Mouse (Mus musculus) forebrain, embryonic 14.5 days (tissue): Measurements from ENCODE around the gene Cstf2. TPM values are rescaled to one million over a fixed set of nuclear protein-coding genes. Genes with fewer than 3 reads are reported as not detected.

Experiments used
- ATAC-seq: fragments of 200-750 bp; cut with Nextera tagmentation; 2 replicates; pipeline ENCODE4 v1.8.0; 2017; ENCODE audit warnings: mild to moderate bottlenecking, moderate library complexity
- DNase-seq: peaks from one replicate; pipeline ENCODE4 v3.0.0-alpha.2; 2015; ENCODE audit warnings: low spot score
- H3K27ac ChIP-seq: fragments of 300-500 bp; sonication (generic); 2 replicates; pipeline ENCODE4 v1.5.1; 2014; ENCODE audit warnings: low read depth, mild to moderate bottlenecking, control low read depth, low read length, moderate library complexity
- H3K27me3 ChIP-seq: fragments of 300-500 bp; sonication (generic); replicated peaks from 2 replicates; pipeline ENCODE4 v1.6.1; 2014; ENCODE audit warnings: low read length, control low read depth, mixed read lengths; ENCODE audit not compliant: control insufficient read depth, insufficient read depth
- H3K36me3 ChIP-seq: fragments of 300-500 bp; sonication (generic); 2 replicates; pipeline ENCODE4 v1.6.1; 2014; ENCODE audit warnings: low read length, control low read depth; ENCODE audit not compliant: control insufficient read depth, insufficient read depth
- H3K4me1 ChIP-seq: fragments of 300-500 bp; sonication (generic); 2 replicates; pipeline ENCODE4 v1.6.1; 2014; ENCODE audit warnings: antibody characterized with exemption, low read length, control low read depth; ENCODE audit not compliant: control insufficient read depth, insufficient read depth
- H3K4me2 ChIP-seq: fragments of 300-500 bp; sonication (generic); 2 replicates; pipeline ENCODE4 v1.6.1; 2014; ENCODE audit warnings: mild to moderate bottlenecking, control low read depth, low read length
- H3K4me3 ChIP-seq: fragments of 300-500 bp; sonication (generic); 2 replicates; pipeline ENCODE4 v1.5.1; 2014; ENCODE audit warnings: low read depth, low read length, control low read depth
- H3K9ac ChIP-seq: fragments of 300-500 bp; sonication (generic); 2 replicates; pipeline ENCODE4 v1.6.1; 2014; ENCODE audit warnings: mild to moderate bottlenecking, low read length, control low read depth, moderate library complexity
- H3K9me3 ChIP-seq: fragments of 300-500 bp; sonication (generic); replicated peaks from 2 replicates; pipeline ENCODE4 v1.6.1; 2016; ENCODE audit warnings: low read length, control low read depth, mixed read lengths; ENCODE audit not compliant: control insufficient read depth
- WGBS: fragments of 180-500 bp; shearing (Covaris S2); extraction: QIAGEN DNeasy Blood & Tissue Kit; methylation state at CpG from one replicate; pipeline ENCODE4 v1.1.7; 2014; 5-methylcytosine and 5-hydroxymethylcytosine counted together
- polyA plus RNA-seq: library from polyadenylated mRNA; unstranded; fragments of >200 nt; fragmentation: Nextera tagmentation; extraction: Ambion mirVana; gene quantifications from 2 replicates; pipeline ENCODE4 v1.2.1, GENCODE M21; 2014

Cstf2 gene
- polyA plus RNA-seq: 62.5 and 74.9 TPM in 2 replicates

GRCm38 (mm10) chrX:134058987-134059712, at the start of gene Cstf2:
TSS of gene Cstf2 (plus strand) at chrX:134059187.
- peak; percentile 99 for ATAC-seq
- Histone ChIP-seq H3K9me3 (no peaks in the 10 kb centered on the region), H3K4me2 (peak within 1 kb of the TSS; percentile 47), H3K27ac (peak within 1 kb of the TSS; percentile 86), H3K4me3 (peak within 1 kb of the TSS; percentile 50), H3K4me1 (no peaks in the 10 kb centered on the region), H3K27me3 (no peaks in the 10 kb centered on the region), H3K36me3 (peaks cover 17% of the 10 kb centered on the region), H3K9ac (peak within 1 kb of the TSS; percentile 73)
- 32% methylated on average over 77 of the region's 77 CpGs for WGBS
- peak; percentile 93 for DNase-seq

- no peak overlapping the region for H3K4me3 ChIP-seq
- H3K9ac ChIP-seq: no peak overlapping the region
- H3K4me1 ChIP-seq: no peaks in the 10 kb centered on the region
- no peaks in the 10 kb centered on the region for H3K27me3 ChIP-seq
- H3K27ac ChIP-seq: no peak overlapping the region
- WGBS: 24% methylated on average over 9 of the region's 9 CpGs
- no peak overlapping the region for H3K4me2 ChIP-seq
- no peaks in the 10 kb centered on the region for H3K36me3 ChIP-seq
- no peaks in the 10 kb centered on the region for H3K9me3 ChIP-seq
- ATAC-seq (peak; percentile 93), DNase-seq (peak; percentile 83)
Observed at GRCm38 (mm10) chrX:134019005-134019404, 40.0 kb upstream of the Cstf2 start.

- Histone ChIP-seq H3K4me1 (no peaks in the 10 kb centered on the region), H3K27ac (no peak overlapping the region), H3K9ac (no peak overlapping the region), H3K4me3 (no peak overlapping the region), H3K27me3 (no peaks in the 10 kb centered on the region), H3K9me3 (no peaks in the 10 kb centered on the region), H3K4me2 (no peak overlapping the region), H3K36me3 (no peaks in the 10 kb centered on the region)
- 59% methylated on average over 5 of the region's 5 CpGs for WGBS
- ATAC-seq (no peak), DNase-seq (no peak)
Observed at GRCm38 (mm10) chrX:134020664-134021063, 38.3 kb upstream of the Cstf2 start.

- H3K9ac ChIP-seq: no peak overlapping the region
- H3K4me3 ChIP-seq: no peak overlapping the region
- 72% methylated on average over 1 of the region's 1 CpGs for WGBS
- no peaks in the 10 kb centered on the region for H3K27me3 ChIP-seq
- no peak overlapping the region for H3K4me2 ChIP-seq
- H3K36me3 ChIP-seq: no peaks in the 10 kb centered on the region
- H3K9me3 ChIP-seq: no peaks in the 10 kb centered on the region
- no peaks in the 10 kb centered on the region for H3K4me1 ChIP-seq
- no peak overlapping the region for H3K27ac ChIP-seq
- ATAC-seq (no peak), DNase-seq (no peak)
Observed at GRCm38 (mm10) chrX:134048994-134049393, 10.0 kb upstream of the Cstf2 start.

- WGBS: 89% methylated on average over 2 of the region's 2 CpGs
- no peak overlapping the region for H3K4me3 ChIP-seq
Observed at GRCm38 (mm10) chrX:134056897-134057296, 2.1 kb upstream of the Cstf2 start.

GRCm38 (mm10) chrX:134058040-134058875, 729 bp upstream of the Cstf2 start:
- 78% methylated on average over 14 of the region's 14 CpGs for WGBS
- Histone ChIP-seq H3K9me3 (no peaks in the 10 kb centered on the region), H3K9ac (no peak overlapping the region), H3K27ac (no peak overlapping the region), H3K4me1 (no peaks in the 10 kb centered on the region), H3K4me2 (peak overlapping the region; percentile 33; the same call in 1 of the 2 replicates), H3K36me3 (peaks cover 15% of the 10 kb centered on the region), H3K4me3 (peak overlapping the region; percentile 50), H3K27me3 (no peaks in the 10 kb centered on the region)
- peak; percentile 1 for DNase-seq
- no peak for ATAC-seq

More at GRCm38 (mm10) chrX:134056897-134057296, 2.1 kb upstream of the Cstf2 start:
- Histone ChIP-seq H3K4me2 (no peak overlapping the region), H3K4me1 (no peaks in the 10 kb centered on the region), H3K9me3 (no peaks in the 10 kb centered on the region), H3K36me3 (peaks cover 5% of the 10 kb centered on the region; the same call in 1 of the 2 replicates), H3K9ac (no peak overlapping the region), H3K27me3 (no peaks in the 10 kb centered on the region), H3K27ac (no peak overlapping the region)
- ATAC-seq (no peak), DNase-seq (no peak)

- Histone ChIP-seq H3K27me3 (no peaks in the 10 kb centered on the region), H3K9ac (peak overlapping the region; percentile 73), H3K4me2 (peak overlapping the region; percentile 47), H3K4me3 (peak overlapping the region; percentile 50), H3K4me1 (no peaks in the 10 kb centered on the region), H3K36me3 (peaks cover 22% of the 10 kb centered on the region), H3K27ac (peak overlapping the region; percentile 86), H3K9me3 (no peaks in the 10 kb centered on the region)
- 26% methylated on average over 10 of the region's 10 CpGs for WGBS
- DNase-seq (peak; percentile 49), ATAC-seq (peak; percentile 4; the same call in 1 of the 2 replicates)
Observed at GRCm38 (mm10) chrX:134059764-134060163, 777 bp downstream of the Cstf2 start.

- Histone ChIP-seq H3K4me2 (no peak overlapping the region), H3K9ac (no peak overlapping the region), H3K36me3 (peaks cover 25% of the 10 kb centered on the region), H3K9me3 (no peaks in the 10 kb centered on the region), H3K27me3 (no peaks in the 10 kb centered on the region), H3K27ac (no peak overlapping the region), H3K4me1 (no peaks in the 10 kb centered on the region), H3K4me3 (no peak overlapping the region)
- peak; percentile 49 for DNase-seq
- ATAC-seq: peak; percentile 77
- WGBS: 46% methylated on average over 1 of the region's 1 CpGs
Observed at GRCm38 (mm10) chrX:134085453-134085852, 26.5 kb downstream of the Cstf2 start.
